Mouse (Mus musculus): ENCODE results near the gene Brd3. TPM values are rescaled to one million over a fixed set of nuclear protein-coding genes. Genes with fewer than 3 reads are reported as not detected.

Brd3 gene
- polyA plus RNA-seq, 1 experiment from 2014 or later = 126 TPM

DNA sequence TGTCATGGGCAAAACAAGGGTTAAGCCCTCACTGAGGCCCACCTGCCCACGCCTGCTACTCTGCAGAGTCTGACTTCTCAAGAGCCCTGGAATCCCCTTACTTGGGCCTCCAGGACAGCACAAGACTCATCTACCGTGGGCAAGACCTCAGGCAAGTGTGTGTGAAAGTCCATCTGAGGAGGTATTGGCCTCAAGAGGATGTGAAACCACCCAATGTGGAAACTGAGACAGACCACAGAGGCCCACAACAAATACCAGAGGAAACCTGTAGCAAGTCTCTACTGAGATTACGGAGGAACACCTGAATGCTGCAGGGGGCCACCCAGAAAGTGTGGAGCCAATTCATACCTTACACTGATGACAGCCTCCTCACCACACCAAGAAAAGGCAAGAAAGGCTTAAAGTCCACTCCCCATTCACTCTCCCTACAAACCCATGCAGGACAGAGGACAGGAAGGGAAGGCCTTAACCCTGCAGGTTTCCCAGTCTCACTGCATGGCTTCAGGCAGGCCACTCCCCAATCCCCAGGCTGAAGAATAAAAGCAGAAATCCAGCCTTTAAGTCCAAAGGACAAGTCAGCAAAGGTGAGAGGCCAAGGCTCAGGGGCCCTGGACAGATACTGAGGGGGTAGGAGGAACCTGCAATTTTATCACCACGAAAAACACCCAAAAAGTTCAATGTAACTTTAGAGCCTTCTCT, 38.0 kb downstream of the Brd3 start:
- TF ChIP-seq CTCF (IDR thresholded peaks at IDR 0.05; ENCODE audit: low read depth) = no peak
- peaks cover 77% of the 10 kb centered on the region for H3K36me3 ChIP-seq (ENCODE audit: insufficient read depth)
- ATAC-seq (ENCODE audit: insufficient read depth) = no peak
- WGBS = 68% methylated on average over 4 of the region's 4 CpGs
- peak overlapping the region; percentile 16; the same call in 1 of the 2 replicates for H3K9ac ChIP-seq
- H3K4me1 ChIP-seq (ENCODE audit: insufficient read depth) = peaks cover 15% of the 10 kb centered on the region
- no peaks in the 10 kb centered on the region for H3K27me3 ChIP-seq (ENCODE audit: insufficient read depth, low read length)
- H3K4me2 ChIP-seq = no peak overlapping the region
- H3K4me3 ChIP-seq (ENCODE audit: low read depth, low read length) = no peak overlapping the region
- no peaks in the 10 kb centered on the region for H3K9me3 ChIP-seq (ENCODE audit: low read depth, low read length)
- no peak for DNase-seq
- H3K27ac ChIP-seq (ENCODE audit: low read depth) = no peak overlapping the region

DNA sequence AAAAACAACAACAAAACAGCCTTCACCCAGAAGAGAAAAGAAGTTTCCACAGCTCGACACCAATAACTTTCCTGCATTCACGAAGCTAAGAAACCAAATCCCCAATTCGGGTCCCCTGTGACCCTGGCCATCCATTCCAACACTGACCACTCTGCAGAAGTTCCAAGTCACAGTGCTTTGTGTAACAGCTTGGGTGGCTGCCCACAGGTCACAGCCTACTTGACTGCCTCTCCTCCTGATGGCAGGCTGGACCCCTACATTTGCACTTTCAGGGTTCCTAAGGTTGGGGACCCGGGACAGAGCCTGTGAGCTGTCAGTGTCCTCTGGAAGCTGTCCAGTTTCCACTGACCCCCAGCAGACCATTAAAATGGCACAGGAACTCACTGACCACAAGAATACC, 44.6 kb downstream of the Brd3 start:
- Histone ChIP-seq H3K4me2 (no peak overlapping the region), H3K9me3 (ENCODE audit: low read depth, low read length) (no peaks in the 10 kb centered on the region), H3K4me3 (ENCODE audit: low read depth, low read length) (no peak overlapping the region), H3K9ac (no peak overlapping the region), H3K27ac (ENCODE audit: low read depth) (no peak overlapping the region), H3K4me1 (ENCODE audit: insufficient read depth) (no peaks in the 10 kb centered on the region), H3K27me3 (ENCODE audit: insufficient read depth, low read length) (no peaks in the 10 kb centered on the region), H3K36me3 (ENCODE audit: insufficient read depth) (peaks cover 99% of the 10 kb centered on the region)
- no peak for ATAC-seq (ENCODE audit: insufficient read depth)
- no peak for TF ChIP-seq CTCF (IDR thresholded peaks at IDR 0.05; ENCODE audit: low read depth)
- DNase-seq = no peak
- WGBS = 82% methylated on average over 4 of the region's 4 CpGs

DNA sequence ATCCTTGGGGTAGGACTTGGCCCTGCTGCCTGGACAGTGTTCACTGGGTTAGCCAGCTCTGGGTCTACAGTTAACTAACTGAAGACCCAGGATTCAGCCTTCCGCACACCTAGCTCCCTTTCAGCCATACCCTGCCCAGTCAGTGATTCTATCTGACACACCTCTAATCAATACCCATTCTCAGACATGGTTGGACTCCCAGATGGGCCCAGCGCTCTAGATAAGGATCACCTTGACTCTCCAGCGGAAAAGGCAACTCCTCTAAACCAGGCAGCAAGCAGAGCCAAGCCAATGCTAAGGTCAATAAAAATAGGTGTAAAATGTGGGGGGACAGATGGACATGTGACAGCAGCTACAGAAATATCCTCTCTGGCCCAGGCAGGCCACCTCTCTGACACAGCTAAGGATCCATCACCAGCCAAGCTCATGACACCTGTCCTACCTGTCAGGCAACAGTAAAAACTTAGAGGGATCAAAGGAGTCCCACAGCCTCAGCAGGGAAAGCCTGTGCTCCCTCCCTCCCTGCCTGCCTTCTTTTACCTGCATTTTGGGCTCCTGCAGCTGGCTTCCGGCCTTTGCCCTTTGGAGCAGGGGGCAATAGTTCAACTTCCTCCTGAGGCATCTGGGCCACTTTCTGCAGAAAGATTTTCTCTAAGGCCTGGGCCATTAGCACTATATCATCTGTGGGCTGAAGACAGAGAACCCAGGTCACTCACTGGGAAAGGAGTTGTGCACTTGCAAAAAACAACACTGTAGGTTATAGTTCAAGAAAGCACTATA, 45.4 kb downstream of the Brd3 start:
- WGBS = 88% methylated on average over 4 of the region's 4 CpGs
- H3K27me3 ChIP-seq (ENCODE audit: insufficient read depth, low read length) = no peaks in the 10 kb centered on the region
- no peak for TF ChIP-seq CTCF (IDR thresholded peaks at IDR 0.05; ENCODE audit: low read depth)
- no peak overlapping the region for H3K4me2 ChIP-seq
- ATAC-seq (ENCODE audit: insufficient read depth) (no peak), DNase-seq (no peak)
- peaks cover 99% of the 10 kb centered on the region for H3K36me3 ChIP-seq (ENCODE audit: insufficient read depth)
- H3K27ac ChIP-seq (ENCODE audit: low read depth) = no peak overlapping the region
- H3K9ac ChIP-seq = no peak overlapping the region
- no peaks in the 10 kb centered on the region for H3K9me3 ChIP-seq (ENCODE audit: low read depth, low read length)
- H3K4me1 ChIP-seq (ENCODE audit: insufficient read depth) = no peaks in the 10 kb centered on the region
- H3K4me3 ChIP-seq (ENCODE audit: low read depth, low read length) = no peak overlapping the region

DNA sequence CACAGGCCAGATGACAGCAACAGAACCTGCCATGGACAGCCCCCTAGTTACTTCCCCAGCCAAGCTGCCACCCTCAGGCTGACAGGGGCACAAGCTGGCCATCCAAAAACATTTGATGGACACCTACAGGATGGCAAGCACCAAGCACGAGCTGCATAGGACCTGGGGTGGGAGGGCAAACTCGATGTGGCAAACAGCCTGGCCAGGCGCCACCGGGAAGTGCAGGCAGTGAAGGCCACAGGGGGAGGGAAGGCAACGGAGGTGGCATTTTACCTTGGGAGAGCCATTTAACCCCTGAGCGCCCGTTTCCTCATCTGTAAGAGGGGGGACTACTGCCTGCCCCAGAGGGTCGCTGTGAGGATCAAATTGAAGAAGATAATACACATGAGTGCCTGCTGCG, 46.8 kb downstream of the Brd3 start:
- Histone ChIP-seq H3K4me2 (no peak overlapping the region), H3K36me3 (ENCODE audit: insufficient read depth) (peaks cover 99% of the 10 kb centered on the region), H3K9ac (no peak overlapping the region), H3K27me3 (ENCODE audit: insufficient read depth, low read length) (no peaks in the 10 kb centered on the region), H3K27ac (ENCODE audit: low read depth) (no peak overlapping the region), H3K4me3 (ENCODE audit: low read depth, low read length) (no peak overlapping the region), H3K9me3 (ENCODE audit: low read depth, low read length) (no peaks in the 10 kb centered on the region), H3K4me1 (ENCODE audit: insufficient read depth) (no peaks in the 10 kb centered on the region)
- no peak for TF ChIP-seq CTCF (IDR thresholded peaks at IDR 0.05; ENCODE audit: low read depth)
- 57% methylated on average over 9 of the region's 9 CpGs for WGBS
- DNase-seq (no peak), ATAC-seq (ENCODE audit: insufficient read depth) (no peak)

DNA sequence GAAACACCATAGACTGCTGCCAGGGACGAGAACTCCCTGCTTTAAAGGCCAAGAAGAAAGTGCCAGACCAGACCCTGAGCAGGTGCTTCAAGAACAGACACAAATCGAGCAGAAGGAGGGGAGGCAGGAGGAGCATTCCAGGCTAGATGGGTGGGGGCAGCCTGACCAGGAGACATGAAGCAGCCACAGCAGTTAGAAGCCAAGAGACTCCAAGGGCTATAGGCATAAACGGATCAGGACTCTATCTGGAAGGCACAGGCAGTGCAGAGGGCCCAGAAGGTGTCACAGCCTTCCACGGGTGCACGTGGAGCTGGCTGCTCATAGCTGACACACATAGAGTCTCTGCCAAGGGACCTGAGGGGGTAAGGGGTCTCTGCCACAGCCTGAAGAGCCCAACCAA, 47.3 kb downstream of the Brd3 start:
- H3K4me1 ChIP-seq (ENCODE audit: insufficient read depth) = no peaks in the 10 kb centered on the region
- H3K27me3 ChIP-seq (ENCODE audit: insufficient read depth, low read length) = no peaks in the 10 kb centered on the region
- 81% methylated on average over 5 of the region's 5 CpGs for WGBS
- H3K9me3 ChIP-seq (ENCODE audit: low read depth, low read length) = no peaks in the 10 kb centered on the region
- no peak for TF ChIP-seq CTCF (IDR thresholded peaks at IDR 0.05; ENCODE audit: low read depth)
- ATAC-seq (ENCODE audit: insufficient read depth) (no peak), DNase-seq (no peak)
- H3K4me3 ChIP-seq (ENCODE audit: low read depth, low read length) = no peak overlapping the region
- no peak overlapping the region for H3K27ac ChIP-seq (ENCODE audit: low read depth)
- peaks cover 99% of the 10 kb centered on the region for H3K36me3 ChIP-seq (ENCODE audit: insufficient read depth)
- no peak overlapping the region for H3K9ac ChIP-seq
- H3K4me2 ChIP-seq = no peak overlapping the region

DNA sequence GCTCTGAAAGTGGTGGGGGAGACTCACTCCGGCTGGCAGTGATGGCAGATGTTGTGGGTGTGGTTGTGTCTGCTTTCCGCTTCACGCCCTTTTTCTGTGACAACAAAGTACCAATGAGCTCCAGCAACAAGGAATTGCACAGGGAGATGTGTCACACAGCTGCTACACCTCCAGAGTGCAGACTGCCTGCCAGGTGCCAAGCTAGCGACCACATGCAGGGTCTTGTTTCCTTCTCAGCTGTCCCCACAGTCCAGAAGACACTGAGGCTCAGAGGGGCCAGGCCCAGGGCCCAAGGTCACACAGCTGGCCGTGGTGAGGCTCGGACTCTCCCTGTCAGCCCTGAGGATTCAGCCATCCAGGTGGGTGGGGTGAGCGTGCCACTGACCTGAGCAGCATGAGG, 47.7 kb downstream of the Brd3 start:
- H3K27ac ChIP-seq (ENCODE audit: low read depth) = no peak overlapping the region
- no peaks in the 10 kb centered on the region for H3K9me3 ChIP-seq (ENCODE audit: low read depth, low read length)
- DNase-seq (no peak), ATAC-seq (ENCODE audit: insufficient read depth) (no peak)
- H3K36me3 ChIP-seq (ENCODE audit: insufficient read depth) = peaks cover 99% of the 10 kb centered on the region
- 79% methylated on average over 7 of the region's 7 CpGs for WGBS
- H3K4me1 ChIP-seq (ENCODE audit: insufficient read depth) = no peaks in the 10 kb centered on the region
- TF ChIP-seq CTCF (IDR thresholded peaks at IDR 0.05; ENCODE audit: low read depth) = no peak
- no peaks in the 10 kb centered on the region for H3K27me3 ChIP-seq (ENCODE audit: insufficient read depth, low read length)
- H3K4me2 ChIP-seq = no peak overlapping the region
- no peak overlapping the region for H3K4me3 ChIP-seq (ENCODE audit: low read depth, low read length)
- H3K9ac ChIP-seq = no peak overlapping the region

DNA sequence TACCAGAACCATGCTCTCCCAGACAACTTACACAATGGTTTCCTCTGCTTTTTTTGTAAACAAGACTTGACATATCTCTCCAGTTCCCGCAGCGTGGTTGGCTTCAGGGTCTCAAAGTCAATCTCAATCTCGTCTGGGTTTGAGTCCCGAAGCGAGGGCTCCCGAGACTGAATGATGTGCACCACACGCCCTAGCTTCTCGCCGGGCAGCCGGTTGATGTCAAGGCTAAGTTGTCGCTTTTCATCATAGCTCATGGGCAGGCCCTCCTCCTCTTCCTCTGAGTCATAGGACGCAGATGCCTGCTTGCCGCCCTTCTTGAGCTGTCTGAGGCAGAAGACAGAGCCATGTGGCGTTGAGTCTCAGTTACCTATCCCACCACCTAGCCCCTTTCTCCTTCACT, 57.2 kb downstream of the Brd3 start:
- no peak for TF ChIP-seq CTCF (IDR thresholded peaks at IDR 0.05; ENCODE audit: low read depth)
- no peak for ATAC-seq (ENCODE audit: insufficient read depth)
- Histone ChIP-seq H3K36me3 (ENCODE audit: insufficient read depth) (peaks cover 99% of the 10 kb centered on the region), H3K9ac (no peak overlapping the region), H3K27me3 (ENCODE audit: insufficient read depth, low read length) (no peaks in the 10 kb centered on the region), H3K9me3 (ENCODE audit: low read depth, low read length) (no peaks in the 10 kb centered on the region), H3K27ac (ENCODE audit: low read depth) (no peak overlapping the region), H3K4me2 (no peak overlapping the region), H3K4me3 (ENCODE audit: low read depth, low read length) (no peak overlapping the region), H3K4me1 (ENCODE audit: insufficient read depth) (no peaks in the 10 kb centered on the region)
- no peak for DNase-seq
- WGBS = 76% methylated on average over 14 of the region's 14 CpGs

Measured in lung, embryonic 14.5 days (tissue).